Mouse (Mus musculus) bone marrow, adult 2 months (tissue): Measurements from ENCODE around the gene Ap5z1. TPM values are rescaled to one million over a fixed set of nuclear protein-coding genes. Genes with fewer than 3 reads are reported as not detected.

Experiments used
- H3K27ac ChIP-seq: fragments of 200-500 bp; 2 replicates; pipeline ENCODE4 v1.5.1; 2012; ENCODE audit warnings: low read depth, mild to moderate bottlenecking, control low read depth, inconsistent platforms, low read length; ENCODE audit not compliant: control insufficient read depth, poor library complexity, insufficient read depth
- H3K4me1 ChIP-seq: fragments of 200-500 bp; 2 replicates; pipeline ENCODE4 v1.6.1; 2011; ENCODE audit warnings: low read length; ENCODE audit not compliant: control insufficient read depth, insufficient read depth
- H3K4me3 ChIP-seq: fragments of 200-500 bp; replicated peaks from 2 replicates; pipeline ENCODE3; 2011; ENCODE audit warnings: mild to moderate bottlenecking, low read depth, low read length, control low read depth; ENCODE audit not compliant: control insufficient read depth
- CTCF ChIP-seq: fragments of 200-500 bp; IDR thresholded peaks from 2 replicates; pipeline ENCODE4 v1.5.1; 2011; ENCODE audit warnings: low read length, control low read depth; ENCODE audit not compliant: control insufficient read depth, insufficient read depth
- POLR2A ChIP-seq: fragments of 200-500 bp; IDR thresholded peaks from 2 replicates; pipeline ENCODE4 v1.6.1; 2011; ENCODE audit warnings: low read depth, mild to moderate bottlenecking, control low read depth, low read length, borderline replicate concordance; ENCODE audit not compliant: control insufficient read depth
- WGBS: fragments of 180-500 bp; shearing (Covaris S2); methylation state at CpG from one replicate; pipeline ENCODE4 v1.1.7; 2018; 5-methylcytosine and 5-hydroxymethylcytosine counted together
- polyA plus RNA-seq: library from polyadenylated mRNA; stranded (reverse); fragments of >200 nt; gene quantifications from 2 replicates; pipeline ENCODE4 v1.2.4, GENCODE M21; 2011; ENCODE audit warnings: low replicate concordance; ENCODE audit not compliant: missing spikeins, insufficient read depth, insufficient read length

Ap5z1 gene
- polyA plus RNA-seq, 1 experiment, result 22.8 TPM

- no peaks in the 10 kb centered on the region for H3K4me1 ChIP-seq
- 37% methylated on average over 17 of the region's 17 CpGs for WGBS
- H3K4me3 ChIP-seq, result no peak overlapping the region
- H3K27ac ChIP-seq, result no peak overlapping the region
- TF ChIP-seq POLR2A, result no peak
- peak; percentile 91 for TF ChIP-seq CTCF
Observed at GRCm38 (mm10) chr5:142478829-142479435, 15.2 kb downstream of the Ap5z1 start.

GRCm38 (mm10) chr5:142482512-142482911 is 18.8 kb downstream of the Ap5z1 start:
- TF ChIP-seq CTCF, result peak; percentile 85
- no peak for TF ChIP-seq POLR2A
- H3K27ac ChIP-seq, result no peak overlapping the region
- H3K4me3 ChIP-seq, result no peak overlapping the region
- H3K4me1 ChIP-seq, result no peaks in the 10 kb centered on the region
- 62% methylated on average over 2 of the region's 2 CpGs for WGBS

DNA sequence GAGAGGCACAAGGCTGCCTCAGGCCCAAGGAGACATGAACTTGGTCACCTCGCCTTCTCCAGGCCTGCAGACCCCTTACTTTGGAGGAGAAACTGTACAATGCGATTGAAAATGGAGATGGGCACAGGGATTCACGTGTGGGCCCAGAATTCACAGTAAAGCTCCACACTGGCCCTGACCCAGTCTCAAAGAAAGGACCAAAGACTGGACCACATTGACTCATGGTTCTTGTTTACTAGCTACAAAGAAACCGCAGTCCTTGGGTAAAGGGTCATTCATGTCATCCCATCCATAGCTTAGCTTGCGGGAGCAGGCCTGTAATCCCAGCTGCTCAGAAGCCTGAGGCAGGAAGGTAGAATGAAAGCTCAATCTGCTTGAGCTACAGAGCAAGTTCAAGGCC is 19.8 kb downstream of the Ap5z1 start:
- TF ChIP-seq CTCF (no peak), POLR2A (no peak)
- H3K4me3 ChIP-seq, result no peak overlapping the region
- H3K4me1 ChIP-seq, result no peaks in the 10 kb centered on the region
- 84% methylated on average over 5 of the region's 5 CpGs for WGBS
- H3K27ac ChIP-seq, result no peak overlapping the region

DNA sequence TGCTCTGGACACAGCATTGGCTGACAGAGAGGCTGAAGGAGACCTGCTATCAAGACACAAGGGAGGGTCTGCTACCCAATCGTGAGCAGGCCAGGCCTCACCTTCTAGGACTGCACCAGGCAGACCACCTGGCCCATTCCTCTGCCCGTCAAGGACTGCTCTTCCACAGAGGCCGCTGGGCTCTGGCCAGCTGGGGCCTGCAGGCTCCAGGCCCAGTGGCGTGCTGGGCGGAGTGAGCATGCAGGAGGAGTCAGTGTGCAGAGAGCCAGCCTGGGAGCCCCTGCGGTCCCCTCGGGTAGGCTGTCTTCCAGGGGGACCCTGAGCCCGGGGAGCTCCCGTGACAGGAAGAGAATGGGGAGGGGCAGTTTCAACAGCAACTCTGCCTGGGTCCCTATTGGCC is 22.9 kb downstream of the Ap5z1 start:
- no peak for TF ChIP-seq CTCF
- TF ChIP-seq POLR2A, result no peak
- Histone ChIP-seq H3K4me3 (no peak overlapping the region), H3K27ac (no peak overlapping the region), H3K4me1 (no peaks in the 10 kb centered on the region)
- WGBS, result 73% methylated on average over 9 of the region's 9 CpGs

- H3K27ac ChIP-seq, result no peak overlapping the region
- 50% methylated on average over 9 of the region's 9 CpGs for WGBS
- TF ChIP-seq CTCF (no peak), POLR2A (no peak)
- no peak overlapping the region for H3K4me3 ChIP-seq
- H3K4me1 ChIP-seq, result no peaks in the 10 kb centered on the region
Observed at GRCm38 (mm10) chr5:142489955-142490707, 26.4 kb downstream of the Ap5z1 start.

DNA sequence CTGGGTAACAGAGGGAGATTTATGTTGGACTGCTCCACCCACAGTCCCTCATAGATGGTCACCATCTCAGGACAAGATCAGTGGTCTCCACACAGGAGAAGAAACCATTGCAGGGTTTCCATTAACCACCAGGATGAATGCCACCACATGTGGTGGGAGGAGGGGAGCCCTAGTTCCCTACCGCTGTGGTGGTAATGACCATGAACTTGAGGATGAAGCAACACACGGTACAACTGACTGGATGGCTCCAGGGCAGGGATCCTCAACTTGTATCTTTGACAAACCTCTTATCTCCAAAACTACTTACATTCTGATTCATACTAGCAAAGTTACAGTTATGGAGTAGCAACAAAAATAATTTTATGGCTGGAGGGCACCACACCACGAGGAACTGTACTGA is 29.6 kb downstream of the Ap5z1 start:
- 49% methylated on average over 3 of the region's 3 CpGs for WGBS
- Histone ChIP-seq H3K4me3 (no peak overlapping the region), H3K27ac (no peak overlapping the region), H3K4me1 (no peaks in the 10 kb centered on the region)
- no peak for TF ChIP-seq POLR2A
- no peak for TF ChIP-seq CTCF

- Histone ChIP-seq H3K27ac (no peak overlapping the region), H3K4me3 (no peak overlapping the region), H3K4me1 (no peaks in the 10 kb centered on the region)
- 69% methylated on average over 14 of the region's 14 CpGs for WGBS
- TF ChIP-seq CTCF (no peak), POLR2A (0 out of 2 replicates have a peak, but pooled peaks have one; percentile 12)
Observed at GRCm38 (mm10) chr5:142495321-142496096, 31.8 kb downstream of the Ap5z1 start.

DNA sequence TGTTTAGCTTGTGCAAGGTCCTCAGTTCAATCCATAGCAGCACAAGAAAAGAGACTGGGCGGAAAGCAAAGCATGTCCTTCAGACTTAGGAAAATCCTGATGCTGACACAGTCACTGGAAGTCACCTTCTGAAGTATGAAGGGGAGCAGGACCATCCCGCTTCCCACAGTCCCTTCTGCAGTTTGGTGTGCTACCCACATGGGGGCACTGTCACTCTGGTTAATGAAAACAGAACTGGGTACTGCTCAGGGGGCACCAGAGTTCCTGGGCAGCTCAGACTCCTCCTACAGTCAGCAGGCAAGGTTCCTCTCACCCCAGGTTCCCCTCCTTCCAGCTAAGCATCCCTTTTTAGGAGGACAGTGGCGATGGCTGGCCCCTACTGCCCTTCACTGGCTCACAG is 35.2 kb downstream of the Ap5z1 start:
- TF ChIP-seq CTCF (peak; percentile 32; the same call in 1 of the 2 replicates), POLR2A (no peak)
- no peak overlapping the region for H3K4me3 ChIP-seq
- WGBS, result 26% methylated on average over 3 of the region's 3 CpGs
- no peak overlapping the region for H3K27ac ChIP-seq
- no peaks in the 10 kb centered on the region for H3K4me1 ChIP-seq
